Mouse (Mus musculus): ENCODE measurements around the gene Ube2n.

DNA sequence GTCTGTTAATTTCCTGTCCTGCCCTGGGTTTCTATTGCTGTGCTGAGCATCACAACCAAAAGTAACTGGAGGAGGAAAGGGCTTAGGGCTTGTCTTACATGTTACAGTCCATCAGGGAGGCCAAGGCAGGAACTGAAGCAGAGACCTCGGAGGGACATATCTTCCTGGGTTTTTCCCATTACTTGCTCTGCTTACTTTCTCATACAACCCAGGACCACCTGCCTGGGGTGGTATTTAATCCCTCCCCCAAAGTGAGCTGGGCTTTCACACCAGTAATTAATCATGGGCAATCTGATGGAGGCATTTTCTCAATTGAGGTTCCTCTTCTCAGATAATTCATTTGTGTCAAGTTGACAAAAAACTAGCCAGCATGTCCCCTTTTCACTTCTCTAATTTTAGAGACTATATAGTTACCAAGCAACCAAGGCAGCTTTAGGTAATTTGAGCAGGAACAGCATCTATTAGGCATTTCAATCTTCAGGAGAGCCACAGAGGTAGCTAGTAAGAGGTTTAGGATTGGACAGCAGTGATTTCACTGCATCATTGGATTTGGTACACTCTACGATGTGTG is 15.7 kb downstream of the Ube2n start:
- TF ChIP-seq ZNF384 (IDR thresholded peaks at IDR 0.05; ENCODE audit: low read depth, low read length) (no peak), TBP (IDR thresholded peaks at IDR 0.05; ENCODE audit: low read depth, low read length) (no peak), CHD2 (IDR thresholded peaks at IDR 0.05; ENCODE audit: low read length) (no peak), CTCF (IDR thresholded peaks at IDR 0.05 in 2 of 3, conservative IDR thresholded peaks at IDR 0.05 in 1 of 3; ENCODE audit: control insufficient read depth in 1 of 3, insufficient read depth in 1 of 3, low read depth in 2 of 3, low read length in 3 of 3, poor library complexity in 1 of 3, severe bottlenecking in 1 of 3) (no peak), USF1 (IDR thresholded peaks at IDR 0.05; ENCODE audit: low read depth, low read length) (no peak), HCFC1 (IDR thresholded peaks at IDR 0.05; ENCODE audit: low read depth, low read length) (no peak)

Measured in MEL (cell line).